Mouse (Mus musculus) forebrain, embryonic 16.5 days (tissue): ENCODE measurements at regions not wholly inside any gene's neighbourhood (a gene's known extent, or its start where the extent isn't known, plus 50 kb on each side); places are given as distances from the start of the nearest gene placed in this dataset.

Experiments used
- ATAC-seq: fragments of 200-750 bp; cut with Nextera tagmentation; 2 replicates; pipeline ENCODE4 v1.8.0; 2017; ENCODE audit warnings: mild to moderate bottlenecking, moderate library complexity
- H3K27ac ChIP-seq: fragments of 300-500 bp; sonication (generic); 2 replicates; pipeline ENCODE4 v1.5.1; 2014; ENCODE audit warnings: low read length, control low read depth
- H3K27me3 ChIP-seq: fragments of 300-500 bp; sonication (generic); replicated peaks from 2 replicates; pipeline ENCODE4 v1.6.1; 2014; ENCODE audit warnings: low read length; ENCODE audit not compliant: control insufficient read depth, insufficient read depth
- H3K36me3 ChIP-seq: fragments of 300-500 bp; sonication (generic); 2 replicates; pipeline ENCODE4 v1.6.1; 2014; ENCODE audit not compliant: control insufficient read depth, insufficient read depth
- H3K4me1 ChIP-seq: fragments of 300-500 bp; sonication (generic); replicated peaks from 2 replicates; pipeline ENCODE4 v1.6.1; 2014; ENCODE audit warnings: low read length; ENCODE audit not compliant: control insufficient read depth, insufficient read depth
- H3K4me2 ChIP-seq: fragments of 300-500 bp; sonication (generic); 2 replicates; pipeline ENCODE4 v1.6.1; 2014; ENCODE audit warnings: mild to moderate bottlenecking, low read length, control low read depth
- H3K4me3 ChIP-seq: fragments of 300-500 bp; sonication (generic); replicated peaks from 2 replicates; pipeline ENCODE4 v1.5.1; 2014; ENCODE audit warnings: mild to moderate bottlenecking, low read length, control low read depth
- H3K9ac ChIP-seq: fragments of 300-500 bp; sonication (generic); replicated peaks from 2 replicates; pipeline ENCODE4 v1.6.1; 2014; ENCODE audit warnings: low read depth, low read length, control low read depth
- H3K9me3 ChIP-seq: fragments of 300-500 bp; sonication (generic); 2 replicates; pipeline ENCODE4 v1.6.1; 2016; ENCODE audit warnings: low read length; ENCODE audit not compliant: control insufficient read depth
- WGBS: fragments of 180-500 bp; shearing (Covaris S2); extraction: QIAGEN DNeasy Blood & Tissue Kit; methylation state at CpG from one replicate; pipeline ENCODE4 v1.1.7; 2014; 5-methylcytosine and 5-hydroxymethylcytosine counted together

DNA sequence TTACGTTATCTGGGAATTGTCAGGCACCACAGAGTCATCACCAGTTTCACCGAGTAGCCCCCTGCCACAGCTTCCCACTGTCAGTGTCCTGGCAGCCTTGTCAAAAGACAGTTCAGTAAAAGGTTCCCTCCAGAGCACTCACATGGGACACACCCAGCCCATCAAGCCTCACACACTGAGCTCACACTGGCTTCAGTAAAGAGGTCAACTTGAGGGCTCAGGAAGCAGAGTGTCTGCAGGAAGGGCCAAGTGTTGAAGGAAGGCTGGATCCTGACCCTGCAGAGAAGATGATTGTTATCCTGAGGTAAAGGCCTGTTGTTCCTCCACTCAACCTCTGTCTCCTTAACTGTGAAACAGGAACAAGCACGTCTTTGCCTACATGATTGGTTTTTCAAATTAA lies 99.2 kb downstream of the Tbx19 start:
- Histone ChIP-seq H3K9ac (no peak overlapping the region), H3K4me2 (no peak overlapping the region), H3K36me3 (no peaks in the 10 kb centered on the region), H3K27ac (no peak overlapping the region), H3K9me3 (no peaks in the 10 kb centered on the region), H3K4me1 (0 out of 2 replicates have a peak, but pooled peaks cover 2% of the 10 kb centered on the region), H3K27me3 (no peaks in the 10 kb centered on the region), H3K4me3 (no peak overlapping the region)
- no peak for ATAC-seq
- WGBS, result 72% methylated on average over 3 of the region's 3 CpGs

DNA sequence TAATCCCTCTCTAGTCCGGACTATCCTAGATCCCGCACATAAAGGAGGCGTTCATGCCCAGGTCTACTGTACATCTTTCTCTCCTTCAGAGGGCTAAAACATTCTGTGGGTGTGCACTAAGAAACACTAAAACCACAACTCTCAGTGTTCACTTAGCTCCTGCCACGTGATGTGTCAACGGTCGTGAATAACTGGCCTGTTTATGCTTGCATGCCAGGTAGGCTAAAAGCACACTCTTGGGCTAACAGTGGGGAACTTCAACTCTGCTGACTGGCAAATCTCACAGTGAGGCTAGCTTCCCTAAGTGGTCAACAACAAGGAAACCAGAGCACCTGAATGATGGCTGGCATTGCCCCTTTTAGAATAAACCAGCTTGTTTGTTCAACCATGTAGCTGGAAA lies 106.3 kb downstream of the Tbx19 start:
- Histone ChIP-seq H3K9me3 (no peaks in the 10 kb centered on the region), H3K27ac (no peak overlapping the region), H3K4me2 (no peak overlapping the region), H3K27me3 (no peaks in the 10 kb centered on the region), H3K9ac (no peak overlapping the region), H3K36me3 (no peaks in the 10 kb centered on the region), H3K4me1 (no peaks in the 10 kb centered on the region), H3K4me3 (no peak overlapping the region)
- no peak for ATAC-seq
- 72% methylated on average over 6 of the region's 6 CpGs for WGBS

DNA sequence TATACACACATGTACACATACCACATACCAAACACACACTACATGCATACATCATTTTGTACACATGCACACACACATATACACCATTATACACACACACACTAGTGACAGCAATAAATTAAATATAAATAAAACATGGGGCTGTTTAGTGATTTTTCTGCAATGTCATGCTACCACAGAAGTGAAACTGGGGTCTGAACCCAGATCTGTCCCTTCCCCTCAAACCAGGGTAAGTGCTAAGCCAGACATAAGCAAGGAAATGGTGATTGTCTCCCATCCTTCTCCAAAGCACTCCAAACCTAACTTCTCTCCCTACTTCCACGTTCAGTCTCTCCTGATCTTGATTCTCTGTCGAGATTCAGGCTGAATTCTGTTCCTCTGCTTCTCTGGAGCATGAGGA lies 109.3 kb downstream of the Tbx19 start:
- Histone ChIP-seq H3K9me3 (no peaks in the 10 kb centered on the region), H3K4me3 (no peak overlapping the region), H3K4me1 (peaks cover 5% of the 10 kb centered on the region), H3K27me3 (no peaks in the 10 kb centered on the region), H3K4me2 (no peak overlapping the region), H3K36me3 (no peaks in the 10 kb centered on the region), H3K27ac (no peak overlapping the region), H3K9ac (no peak overlapping the region)
- ATAC-seq, result no peak
- 63% methylated on average over 2 of the region's 2 CpGs for WGBS

DNA sequence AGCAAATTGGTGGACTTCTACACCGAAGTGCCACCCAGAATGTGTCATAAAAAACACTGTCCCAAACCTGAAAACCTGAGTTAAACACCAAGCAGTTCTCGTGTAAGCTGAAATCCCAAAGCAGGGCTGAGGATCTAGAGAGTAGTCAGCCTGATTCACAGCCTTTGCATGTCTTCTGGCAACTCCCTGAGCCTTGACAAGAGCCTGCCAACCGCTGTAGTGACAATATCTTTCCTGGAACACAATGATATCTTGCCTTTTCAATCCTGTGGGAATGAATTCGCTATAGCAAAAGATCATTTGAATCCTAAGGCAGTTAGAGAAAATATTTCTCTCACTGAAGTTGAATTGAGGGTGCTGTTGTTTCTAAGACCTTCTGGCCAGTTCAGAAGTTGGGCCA lies 110.4 kb downstream of the Tbx19 start:
- Histone ChIP-seq H3K9me3 (no peaks in the 10 kb centered on the region), H3K4me1 (peaks cover 5% of the 10 kb centered on the region), H3K4me2 (no peak overlapping the region), H3K4me3 (no peak overlapping the region), H3K36me3 (no peaks in the 10 kb centered on the region), H3K27me3 (no peaks in the 10 kb centered on the region), H3K9ac (no peak overlapping the region), H3K27ac (no peak overlapping the region)
- ATAC-seq, result no peak
- 77% methylated on average over 4 of the region's 4 CpGs for WGBS

DNA sequence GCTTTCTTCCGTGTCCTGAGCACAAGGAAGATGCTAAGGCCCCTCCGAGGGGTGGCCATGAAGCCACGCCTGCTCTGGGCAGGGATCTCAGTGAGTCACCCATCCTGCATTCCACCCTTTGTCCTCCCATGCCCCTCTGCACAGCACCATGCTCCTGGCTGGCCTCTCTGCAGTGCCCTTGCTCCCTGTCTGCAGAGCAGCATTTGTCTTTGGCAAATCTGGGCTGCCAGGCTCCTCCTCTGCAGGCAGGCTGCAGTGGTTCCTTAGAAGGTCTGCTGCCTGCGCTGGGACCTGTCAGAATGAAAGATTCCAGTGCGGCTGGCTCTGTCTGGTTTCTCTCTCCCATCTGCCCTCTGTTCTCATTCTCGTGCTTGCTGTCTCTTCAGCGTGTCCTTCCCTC lies 111.3 kb upstream of the Xcl1 start:
- H3K36me3 ChIP-seq, result no peaks in the 10 kb centered on the region
- H3K4me2 ChIP-seq, result no peak overlapping the region
- ATAC-seq, result peak; percentile 29; the same call in 1 of the 2 replicates
- 26% methylated on average over 7 of the region's 7 CpGs for WGBS
- 0 out of 2 replicates have a peak overlapping the region, but pooled peaks have one; percentile 27 for H3K27ac ChIP-seq
- peak overlapping the region; percentile 15; the same call in 1 of the 2 replicates for H3K9ac ChIP-seq
- no peaks in the 10 kb centered on the region for H3K9me3 ChIP-seq
- H3K4me1 ChIP-seq, result peaks cover 16% of the 10 kb centered on the region
- H3K4me3 ChIP-seq, result no peak overlapping the region
- no peaks in the 10 kb centered on the region for H3K27me3 ChIP-seq

DNA sequence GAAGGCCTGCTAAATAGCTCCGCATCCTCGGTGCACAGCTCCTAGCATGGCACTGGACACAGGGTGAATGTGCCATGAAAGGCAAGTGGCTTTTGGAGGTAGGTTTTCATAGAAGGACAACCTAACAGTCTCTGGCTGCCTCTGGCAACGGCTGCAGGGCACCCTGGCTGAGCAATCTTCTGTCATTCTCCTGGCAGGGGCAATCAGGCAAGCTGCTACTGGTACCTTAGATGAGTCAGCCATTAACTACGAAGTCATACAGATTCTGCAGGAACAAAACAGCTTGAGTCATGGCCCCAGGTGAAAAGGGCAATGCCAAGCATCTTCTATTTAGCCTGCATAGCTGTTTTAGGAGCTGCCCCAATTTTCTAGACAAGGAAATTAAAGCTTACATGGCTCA lies 110.7 kb upstream of the Xcl1 start:
- 73% methylated on average over 4 of the region's 4 CpGs for WGBS
- H3K27me3 ChIP-seq, result no peaks in the 10 kb centered on the region
- H3K4me2 ChIP-seq, result no peak overlapping the region
- ATAC-seq, result no peak
- no peaks in the 10 kb centered on the region for H3K36me3 ChIP-seq
- H3K4me3 ChIP-seq, result no peak overlapping the region
- no peaks in the 10 kb centered on the region for H3K9me3 ChIP-seq
- peaks cover 16% of the 10 kb centered on the region for H3K4me1 ChIP-seq
- H3K27ac ChIP-seq, result no peak overlapping the region
- H3K9ac ChIP-seq, result no peak overlapping the region

DNA sequence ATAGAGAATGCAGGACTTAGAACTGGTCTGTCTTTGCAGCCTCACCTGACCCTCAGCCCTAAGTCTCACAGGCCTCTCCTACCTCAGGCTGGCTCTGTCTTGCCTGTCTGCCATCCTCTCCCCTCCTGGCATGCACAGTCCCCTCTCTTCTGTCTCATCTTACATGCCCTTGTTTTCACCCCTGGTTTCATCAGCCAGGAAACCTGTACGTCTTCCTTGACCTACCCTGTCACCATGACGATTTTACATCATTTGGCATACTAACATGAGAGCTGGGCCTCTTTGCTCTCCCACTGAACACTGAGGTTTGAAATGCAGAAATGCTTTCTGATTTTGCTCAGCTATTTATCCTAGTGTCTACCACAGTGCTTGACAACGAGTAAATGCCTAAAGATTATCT lies 108.0 kb upstream of the Xcl1 start:
- Histone ChIP-seq H3K9me3 (no peaks in the 10 kb centered on the region), H3K4me1 (peaks cover 16% of the 10 kb centered on the region), H3K4me3 (no peak overlapping the region), H3K27ac (no peak overlapping the region), H3K36me3 (no peaks in the 10 kb centered on the region), H3K4me2 (no peak overlapping the region), H3K27me3 (no peaks in the 10 kb centered on the region), H3K9ac (no peak overlapping the region)
- WGBS, result 61% methylated on average over 3 of the region's 3 CpGs
- ATAC-seq, result no peak

DNA sequence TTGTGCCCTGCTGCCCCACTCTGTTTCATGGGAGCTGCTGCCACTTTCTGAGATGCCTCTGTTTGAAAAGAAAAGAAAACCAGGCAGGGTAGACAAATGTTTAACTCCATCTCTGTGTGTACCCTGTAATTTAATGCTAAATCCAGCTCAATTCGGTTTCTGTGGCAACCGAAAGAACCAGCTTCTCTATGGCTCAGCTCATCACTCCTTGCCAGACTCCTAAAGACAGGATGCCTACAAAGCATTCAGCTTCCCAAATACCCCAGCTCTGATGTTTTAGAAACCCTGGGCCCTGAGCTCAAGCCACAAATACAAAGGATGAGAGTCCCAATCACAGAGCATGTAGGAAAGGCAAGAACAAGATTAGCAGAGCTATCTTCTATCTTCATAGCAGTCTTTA lies 106.8 kb upstream of the Xcl1 start:
- peaks cover 16% of the 10 kb centered on the region for H3K4me1 ChIP-seq
- ATAC-seq, result peak; percentile 94
- H3K27me3 ChIP-seq, result no peaks in the 10 kb centered on the region
- 40% methylated on average over 2 of the region's 2 CpGs for WGBS
- H3K4me2 ChIP-seq, result no peak overlapping the region
- H3K9ac ChIP-seq, result no peak overlapping the region
- H3K27ac ChIP-seq, result peak overlapping the region; percentile 83
- H3K9me3 ChIP-seq, result no peaks in the 10 kb centered on the region
- H3K36me3 ChIP-seq, result no peaks in the 10 kb centered on the region
- no peak overlapping the region for H3K4me3 ChIP-seq

DNA sequence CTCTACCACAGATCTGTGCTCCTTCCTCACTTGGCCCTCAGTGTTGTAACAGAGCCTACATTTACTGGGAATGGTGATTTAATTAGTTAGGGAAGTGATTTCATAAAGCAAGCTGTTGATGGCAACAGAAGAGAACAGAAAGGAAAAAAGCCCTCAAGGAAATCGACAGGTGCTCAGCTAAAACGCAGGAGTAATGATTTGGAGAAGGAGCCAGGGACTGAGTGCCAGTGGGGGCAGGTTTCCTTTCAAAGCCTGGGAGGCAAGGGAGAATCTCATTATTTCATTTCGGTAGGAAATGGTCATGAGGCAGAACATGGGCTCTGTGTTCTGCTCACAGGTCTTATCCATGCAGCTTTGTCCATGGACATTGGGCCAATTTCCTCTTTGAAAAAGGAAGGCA lies 101.3 kb upstream of the Xcl1 start:
- 52% methylated on average over 3 of the region's 3 CpGs for WGBS
- Histone ChIP-seq H3K4me1 (no peaks in the 10 kb centered on the region), H3K27ac (no peak overlapping the region), H3K9ac (no peak overlapping the region), H3K4me3 (no peak overlapping the region), H3K36me3 (no peaks in the 10 kb centered on the region), H3K4me2 (no peak overlapping the region), H3K9me3 (no peaks in the 10 kb centered on the region), H3K27me3 (no peaks in the 10 kb centered on the region)
- no peak for ATAC-seq

DNA sequence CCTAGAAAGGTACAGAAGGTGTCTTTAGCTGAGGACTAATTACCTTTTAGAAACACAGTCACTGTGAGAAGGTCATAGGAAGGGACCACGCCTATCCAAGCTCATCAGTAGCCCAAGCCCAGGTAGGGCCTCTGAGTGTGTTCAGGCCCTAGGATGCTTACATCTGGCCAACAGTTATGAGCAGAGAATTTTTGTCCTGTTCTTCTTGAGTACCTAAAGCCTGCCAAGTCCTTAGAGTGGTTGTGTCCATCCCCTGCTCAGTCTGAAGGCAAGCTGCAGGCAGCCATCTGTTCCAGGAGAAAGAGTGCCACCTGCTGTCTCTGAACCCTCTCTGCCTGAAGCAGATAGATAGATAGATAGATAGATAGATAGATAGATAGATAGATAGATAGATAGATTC lies 100.3 kb upstream of the Xcl1 start:
- 79% methylated on average over 1 of the region's 1 CpGs for WGBS
- Histone ChIP-seq H3K36me3 (no peaks in the 10 kb centered on the region), H3K4me3 (no peak overlapping the region), H3K4me1 (no peaks in the 10 kb centered on the region), H3K9me3 (no peaks in the 10 kb centered on the region), H3K27ac (no peak overlapping the region), H3K4me2 (no peak overlapping the region), H3K27me3 (no peaks in the 10 kb centered on the region), H3K9ac (no peak overlapping the region)
- peak; percentile 84 for ATAC-seq
